8 mouse cellular contexts compared by ENCODE assay signal in genomic region chr10:128458719-128459408, GRCm38 (mm10). TPM values are rescaled to one million over a fixed set of nuclear protein-coding genes. Genes with fewer than 3 reads are reported as not detected.
DNase-seq lines count a peak whose midpoint lies in the region; ATAC-seq lines count a peak whose summit lies in the region.

Gene Smarcc2, plus strand, starts transcription at chr10:128459248.

- H3K27ac ChIP-seq in intestine, embryonic 15.5 days: peak within 1 kb of the TSS; percentile 96

- no peaks in the 10 kb centered on the region for H3K27me3 ChIP-seq in intestine, embryonic 15.5 days (replicated peaks)

- under 1% methylated on average over 52 of the region's 86 CpGs for WGBS in intestine, embryonic 15.5 days

- H3K4me2 ChIP-seq in intestine, embryonic 15.5 days (replicated peaks): peak within 1 kb of the TSS; percentile 57

- peak within 1 kb of the TSS; percentile 97 for H3K9ac ChIP-seq in intestine, embryonic 15.5 days

- peak within 1 kb of the TSS; percentile 91 for H3K4me3 ChIP-seq in intestine, embryonic 15.5 days (replicated peaks)

- intact Hi-C loops in gastrocnemius, postnatal 36 days (cut with DNase I): loop anchor here (2.0 to 5.0 kb wide), 2 partner anchors 33 to 76 kb away; partner anchors contain the start of gene Myl6
- intact Hi-C loops in left cerebral cortex, postnatal 14 days (cut with DNase I): loop anchor here (2.0 to 10.0 kb wide), 3 partner anchors 48 to 124 kb away; partner anchors contain the start of genes Coq10a, Cs, Nabp2 and Rnf41

- no peaks in the 10 kb centered on the region for H3K9me3 ChIP-seq in intestine, embryonic 15.5 days

- DNase-seq in adrenal gland, adult 18-20 months (ENCODE audit: low spot score in 2 of 2): peak; percentile 87 to 91
- peak; percentile 90 for DNase-seq in embryo, embryonic 11 days
- DNase-seq in gastrocnemius, postnatal 36 days: peak; percentile 78 to 84
- DNase-seq in left cerebral cortex, postnatal 14 days (ENCODE audit: low spot score in 2 of 2): peak; percentile 52 to 83
- DNase-seq in right cerebral cortex, postnatal 14 days: peak; percentile 88
- DNase-seq in urinary bladder, postnatal 36 days (ENCODE audit: low spot score in 2 of 2): peak; percentile 78 to 86

- ATAC-seq in intestine, embryonic 15.5 days: peak; percentile 90
- ATAC-seq in megakaryocyte-erythroid progenitor cell, adult 5-6 weeks (replicated peaks; ENCODE audit: low FRiP score, low TSS enrichment, poor library complexity, severe bottlenecking): peak; percentile 50

- peaks cover 12% of the 10 kb centered on the region; the same call in 1 of the 2 replicates for H3K4me1 ChIP-seq in intestine, embryonic 15.5 days (replicated peaks)

- H3K36me3 ChIP-seq in intestine, embryonic 15.5 days: peaks cover 10% of the 10 kb centered on the region

RNA-seq across cellular contexts. Expression of gene Smarcc2, which starts in this region (rescaled TPM):
- 100 to 1,000 TPM; 113 to 116 TPM for total RNA-seq in adrenal gland, adult 18-20 months (2021)
- total RNA-seq in gastrocnemius, postnatal 36 days (2021): 10 to 100 TPM; 39.2 to 46.4 TPM
- polyA plus RNA-seq in intestine, embryonic 15.5 days (2015; fragmentation: Nextera tagmentation; extraction: Ambion mirVana): 62.5 TPM in 2 replicates
- 100 to 1,000 TPM; 199 to 211 TPM for total RNA-seq in left cerebral cortex, postnatal 14 days (2021)
- 98.5 and 119 TPM in 2 replicates for total RNA-seq in megakaryocyte-erythroid progenitor cell, adult 5-6 weeks (2014; fragmentation: Nextera tagmentation)
- 62.9 and 73.3 TPM in 2 replicates for total RNA-seq in megakaryocyte-erythroid progenitor cell, adult 5-6 weeks (2017)

Comparison
In these comparisons a context has a peak if more than half of its experiments do, and no peak if none do; other contexts are left out.
1. Peak in every context shown above with its lines: DNase-seq, ATAC-seq, H3K4me3 ChIP-seq and H3K27ac ChIP-seq.